Comparison of ENCODE assay signal across 10 mouse cellular contexts in genomic region chr3:79237619-79238342, GRCm38 (mm10). TPM values are rescaled to one million over a fixed set of nuclear protein-coding genes. Genes with fewer than 3 reads are reported as not detected.
A peak's percentile ranks its signal among the peaks of the same experiment; 100 is the strongest.
DNase-seq lines count a peak whose midpoint lies in the region; ATAC-seq and TF ChIP-seq lines count a peak whose summit lies in the region.
"Had no signal": no experiment of that assay in that cellular context is flagged by ENCODE, and none has a peak within 500 bp of the region (broad histone marks: within the 10 kb centered on the region; RNA-seq: fewer than 3 reads in every experiment).

No protein-coding gene starts in this region.

- H3K27ac ChIP-seq in bone marrow, adult 2 months (ENCODE audit: control insufficient read depth, insufficient read depth, low read depth, low read length, poor library complexity) = peak overlapping the region; percentile 81
- no peak overlapping the region for H3K27ac ChIP-seq in liver, embryonic 11.5 days (ENCODE audit: low read depth, low read length)
- H3K27ac ChIP-seq: stomach, embryonic 15.5 days had no signal

- no peak overlapping the region for H3K4me3 ChIP-seq in bone marrow, adult 2 months (replicated peaks; ENCODE audit: control insufficient read depth, low read depth, low read length)
- no peak overlapping the region for H3K4me3 ChIP-seq in liver, embryonic 11.5 days (ENCODE audit: low read depth, low read length)
- H3K4me3 ChIP-seq: erythroblast, embryonic 14.5 days; stomach, embryonic 15.5 days had no signal

- peaks cover 3% of the 10 kb centered on the region; the same call in 1 of the 2 replicates for H3K4me1 ChIP-seq in bone marrow, adult 2 months (ENCODE audit: control insufficient read depth, insufficient read depth, low read length)
- peaks cover 22% of the 10 kb centered on the region; the same call in 1 of the 2 replicates for H3K4me1 ChIP-seq in liver, embryonic 11.5 days (replicated peaks; ENCODE audit: control insufficient read depth, insufficient read depth, low read length)

- 45% methylated on average over 9 of the region's 9 CpGs for WGBS in bone marrow, adult 2 months
- WGBS in liver, embryonic 11.5 days = 68% methylated on average over 9 of the region's 9 CpGs

- no peak overlapping the region for H3K4me2 ChIP-seq in liver, embryonic 11.5 days
- H3K4me2 ChIP-seq: stomach, embryonic 15.5 days had no signal

- no peaks in the 10 kb centered on the region for H3K9me3 ChIP-seq in liver, embryonic 11.5 days (ENCODE audit: control insufficient read depth, low read length)
- H3K9me3 ChIP-seq: stomach, embryonic 15.5 days had no signal

- no peaks in the 10 kb centered on the region for H3K27me3 ChIP-seq in liver, embryonic 11.5 days (replicated peaks; ENCODE audit: control insufficient read depth, insufficient read depth, low read length)
- H3K27me3 ChIP-seq: stomach, embryonic 15.5 days had no signal

- TF ChIP-seq POLR2A in bone marrow, adult 2 months (IDR thresholded peaks at IDR 0.05; ENCODE audit: borderline replicate concordance, control insufficient read depth, low read depth, low read length) = no peak

- peak; percentile 48 to 79 for DNase-seq in heart, adult 18-20 months
- no peak for DNase-seq in heart, postnatal 36 days
- no peak for DNase-seq in liver, embryonic 11.5 days (ENCODE audit: low spot score)
- DNase-seq in spleen, adult 12 weeks (ENCODE audit: low spot score) = peak; percentile 35
- DNase-seq in testis, postnatal 10 days (ENCODE audit: low spot score) = no peak
- DNase-seq in ovary, postnatal 14 days (ENCODE audit: low spot score) = no peak

- TF ChIP-seq CTCF in bone marrow, adult 2 months (IDR thresholded peaks at IDR 0.05; ENCODE audit: control insufficient read depth, insufficient read depth, low read length) = no peak

- ATAC-seq in liver, embryonic 11.5 days (replicated peaks; ENCODE audit: low FRiP score) = 0 out of 2 replicates have a peak, but pooled peaks have one; percentile 49
- ATAC-seq in frontal cortex, adult (ENCODE audit: low TSS enrichment) = no peak

- H3K9ac ChIP-seq in liver, embryonic 11.5 days (ENCODE audit: low read depth, low read length) = no peak overlapping the region
- H3K9ac ChIP-seq: stomach, embryonic 15.5 days had no signal

- intact Hi-C loops in heart, postnatal 36 days (cut with DNase I) = loop anchor here (2.0 kb wide), 1 partner anchor 23 kb away; no protein-coding TSS in a partner anchor

- H3K36me3 ChIP-seq in liver, embryonic 11.5 days (ENCODE audit: control insufficient read depth, insufficient read depth, low read length) = no peaks in the 10 kb centered on the region
- H3K36me3 ChIP-seq: stomach, embryonic 15.5 days had no signal

RNA-seq across cellular contexts. Expression of gene Rapgef2, which starts 48.5 kb away (rescaled TPM):
- total RNA-seq in heart, adult 18-20 months (2021) = 10 to 100 TPM; 34.3 to 34.5 TPM
- total RNA-seq in heart, postnatal 36 days (2021) = 10 to 100 TPM; 35.1 to 35.4 TPM
- polyA plus RNA-seq in bone marrow, adult 2 months (2011; ENCODE audit: insufficient read depth, insufficient read length, low replicate concordance, missing spikeins) = 2.5 and 6.0 TPM in 2 replicates
- polyA plus RNA-seq in liver, embryonic 11.5 days (2014; fragmentation: Nextera tagmentation; extraction: Ambion mirVana) = 2.7 and 3.1 TPM in 2 replicates

Comparison
In these comparisons a context has a peak if more than half of its experiments do, and no peak if none do; other contexts are left out.
1. DNase-seq: peak in heart, adult 18-20 months (2 of 2) and spleen, adult 12 weeks (single experiment); none in heart, postnatal 36 days (0 of 2), liver, embryonic 11.5 days (single experiment), testis, postnatal 10 days (single experiment) and ovary, postnatal 14 days (single experiment).